Mouse (Mus musculus) layer of hippocampus, adult 9-11 months (tissue): ENCODE data around the gene Gstp3.
"Not testable (repeated sequence)": the region's sequence is repeated elsewhere in the genome, so short reads cannot be mapped to it uniquely, and the experiment has no call there.

Experiments
- DNase-seq: peaks from one replicate; pipeline ENCODE4 v3.0.0; 2022

The Gstp3 gene

DNA sequence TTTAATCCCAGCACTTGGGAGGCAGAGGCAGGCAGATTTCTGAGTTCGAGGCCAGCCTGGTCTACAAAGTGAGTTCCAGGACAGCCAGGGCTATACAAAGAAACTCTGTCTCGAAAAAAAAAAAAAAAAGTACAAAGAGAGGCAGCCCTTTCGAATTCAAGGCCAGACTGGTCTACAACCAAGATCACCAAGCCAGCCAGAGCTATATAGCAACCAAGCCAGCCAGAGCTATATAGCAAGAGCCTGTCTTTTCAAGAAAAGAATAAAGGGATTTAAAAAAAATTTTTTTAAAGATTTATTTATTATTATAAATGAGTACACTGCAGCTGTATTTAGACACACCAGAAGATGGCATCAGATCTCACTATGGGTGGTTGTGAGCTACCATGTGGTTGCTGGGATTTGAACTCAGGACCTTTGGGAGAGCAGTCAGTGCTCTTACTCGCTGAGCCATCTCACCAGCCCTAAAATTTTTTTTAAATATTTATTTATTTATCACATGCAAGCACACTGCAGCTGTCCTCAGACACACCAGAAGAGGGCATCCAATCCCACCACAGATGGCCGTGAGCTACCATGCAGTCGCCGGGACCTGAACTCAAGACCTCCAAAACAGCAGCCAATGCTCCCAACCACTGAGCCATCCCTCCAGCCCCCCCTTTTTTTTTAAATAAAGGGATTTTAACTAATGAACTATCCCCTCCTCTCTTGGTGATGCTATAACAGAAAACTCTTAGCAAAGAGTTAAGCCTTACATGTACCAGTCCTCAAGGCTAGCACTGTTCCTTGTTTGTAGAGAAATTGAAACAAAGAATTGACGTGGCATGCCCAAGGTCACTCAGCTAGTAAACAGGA lies 902 bp upstream of the Gstp3 start:
- not testable (repeated sequence) for DNase-seq

DNA sequence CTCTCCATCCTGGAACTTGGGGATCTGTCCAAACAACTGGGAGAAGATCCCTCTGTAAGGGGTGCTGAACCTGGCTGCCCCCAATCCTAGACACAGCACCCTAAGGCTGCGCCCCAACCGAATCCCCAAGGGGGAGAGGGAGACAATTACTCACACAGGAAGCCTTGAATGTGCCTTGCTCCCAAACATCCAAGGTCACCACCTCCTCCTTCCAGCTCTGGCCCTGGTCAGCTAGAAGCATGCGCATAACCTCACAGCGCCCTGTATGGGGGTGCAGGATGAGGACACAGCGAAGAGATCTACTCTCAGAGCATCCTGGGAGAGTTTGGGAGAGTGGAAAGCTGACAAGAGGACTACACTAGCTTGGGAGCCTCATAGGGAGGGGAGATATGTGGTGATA lies 788 bp downstream of the Gstp3 start:
- no peak for DNase-seq

DNA sequence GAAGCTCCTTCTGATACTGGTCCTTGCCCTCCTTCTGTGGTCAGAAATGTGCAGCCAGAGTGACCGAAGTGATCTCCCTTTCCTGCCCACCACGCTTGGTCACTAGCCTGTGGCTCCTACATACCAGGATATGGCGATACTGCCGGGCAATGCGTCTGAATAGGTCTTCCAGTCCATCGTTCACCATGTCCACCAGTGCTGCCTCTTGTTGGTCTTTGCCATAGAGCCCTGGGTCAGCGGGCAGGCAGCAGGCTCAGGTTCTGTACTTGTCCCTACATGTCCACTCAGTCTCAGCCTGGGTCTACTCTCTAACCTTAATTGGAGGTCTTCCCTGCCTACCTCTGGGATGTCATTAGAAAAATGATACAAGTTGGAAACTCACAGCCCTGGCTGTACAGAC lies 1.4 kb downstream of the Gstp3 start:
- no peak for DNase-seq

DNA sequence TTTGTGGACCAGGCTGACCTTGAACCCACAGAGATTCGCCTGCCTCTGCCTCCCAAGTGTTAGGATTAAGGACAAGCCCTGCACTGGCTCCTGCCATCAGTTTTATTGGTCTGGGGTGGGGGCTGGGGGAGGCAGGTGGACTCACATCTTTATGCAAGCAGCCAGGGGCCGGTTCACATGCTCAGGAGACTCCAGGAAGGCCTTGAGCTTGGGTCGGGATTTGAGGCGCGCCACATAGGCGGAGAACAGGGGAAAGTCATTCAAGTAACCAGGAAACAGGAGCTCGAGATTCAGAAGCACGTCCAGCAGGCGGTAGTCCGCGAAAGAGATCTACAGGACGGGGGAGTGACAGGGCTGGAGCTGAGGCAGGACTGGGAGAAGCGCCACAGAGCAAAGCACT lies 2.0 kb downstream of the Gstp3 start:
- DNase-seq: no peak

DNA sequence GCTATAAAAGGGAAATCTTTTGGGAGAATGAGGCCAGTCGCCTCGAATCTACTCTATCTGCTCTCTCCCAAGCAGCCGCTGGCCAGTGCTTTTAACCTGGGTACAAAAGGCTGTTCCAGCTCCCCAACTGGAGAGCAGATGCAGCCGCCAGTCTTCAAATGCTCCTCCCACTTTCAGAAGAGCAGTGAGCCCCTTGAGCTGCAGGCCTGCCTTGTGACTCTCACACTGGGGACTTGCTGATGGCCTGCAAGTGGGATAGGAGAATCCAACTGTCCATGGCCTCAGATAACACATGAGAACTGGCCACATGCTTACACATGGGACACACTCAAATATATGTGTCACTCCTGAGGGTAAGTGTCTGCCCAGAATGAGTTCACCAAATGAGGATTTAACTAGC lies 2.6 kb downstream of the Gstp3 start:
- no peak for DNase-seq

DNA sequence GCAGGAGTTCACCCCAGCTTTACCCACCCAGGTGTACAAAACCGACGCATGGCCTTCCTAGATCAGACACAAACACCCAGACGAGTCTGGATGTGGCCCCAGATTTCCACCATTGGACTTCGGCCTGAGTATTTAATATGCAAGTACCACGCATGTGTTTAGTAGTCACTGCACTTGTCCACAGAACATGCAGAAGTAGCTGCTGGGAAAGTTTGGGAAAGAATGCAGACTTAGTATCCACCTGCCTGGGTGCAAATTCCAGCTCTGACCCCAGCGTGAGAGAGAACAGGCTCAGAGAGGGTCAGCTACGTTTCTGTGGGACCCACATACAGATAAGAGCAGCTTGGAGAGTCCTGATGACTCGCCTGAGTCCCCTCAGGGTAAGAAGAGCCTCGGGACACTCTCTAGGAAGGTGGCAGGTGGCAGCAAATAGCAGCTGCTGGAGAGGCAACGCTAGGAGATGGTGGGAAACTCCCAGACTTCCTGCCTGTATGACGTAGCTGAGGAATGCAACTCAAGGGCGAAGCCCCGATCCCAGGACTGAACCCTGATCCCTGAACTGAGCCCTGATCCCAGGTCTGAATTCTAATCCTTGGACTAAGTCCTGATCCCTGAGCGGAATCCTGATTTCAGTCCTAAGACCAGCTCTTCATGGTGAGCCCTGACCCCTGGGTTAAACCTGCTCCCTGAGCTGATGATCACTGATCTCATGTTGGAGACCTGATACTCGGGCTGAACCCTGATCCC lies 3.2 kb downstream of the Gstp3 start:
- DNase-seq: no peak

DNA sequence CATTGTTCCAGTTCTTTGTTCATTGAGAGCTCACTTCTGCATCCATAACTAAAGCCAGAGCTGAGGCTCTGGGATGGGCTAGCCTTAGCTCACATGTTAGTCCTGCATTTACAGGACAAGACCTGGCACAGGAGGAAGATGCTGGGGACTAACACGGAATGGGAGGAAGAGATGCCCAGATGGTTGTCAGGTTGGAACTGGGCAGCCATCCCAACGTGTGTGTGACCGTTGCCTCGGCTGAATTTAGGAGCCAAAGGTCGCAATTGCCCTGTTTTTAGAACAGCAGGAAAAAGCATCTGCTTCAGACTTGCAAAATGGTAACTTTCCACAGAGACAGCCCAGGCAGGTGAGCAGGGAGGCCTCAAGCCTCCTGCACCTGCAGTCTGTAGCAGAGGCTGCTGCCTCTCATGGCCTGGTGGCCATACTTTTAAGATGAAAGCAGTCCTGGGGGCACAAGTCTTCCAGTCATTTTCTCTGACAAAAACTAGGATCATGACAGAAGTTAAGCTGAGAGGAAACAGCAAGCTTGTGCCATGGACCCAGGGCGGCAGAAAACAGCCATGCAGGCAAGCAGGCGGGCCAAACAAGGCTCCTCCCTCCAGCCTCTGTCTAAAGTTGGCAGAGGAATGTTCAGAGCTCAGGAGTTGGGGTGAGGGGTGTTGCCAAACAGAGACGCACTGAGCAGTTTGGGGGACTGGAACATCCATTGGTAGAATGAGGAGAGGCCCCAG lies 4.0 kb downstream of the Gstp3 start:
- DNase-seq: no peak

DNA sequence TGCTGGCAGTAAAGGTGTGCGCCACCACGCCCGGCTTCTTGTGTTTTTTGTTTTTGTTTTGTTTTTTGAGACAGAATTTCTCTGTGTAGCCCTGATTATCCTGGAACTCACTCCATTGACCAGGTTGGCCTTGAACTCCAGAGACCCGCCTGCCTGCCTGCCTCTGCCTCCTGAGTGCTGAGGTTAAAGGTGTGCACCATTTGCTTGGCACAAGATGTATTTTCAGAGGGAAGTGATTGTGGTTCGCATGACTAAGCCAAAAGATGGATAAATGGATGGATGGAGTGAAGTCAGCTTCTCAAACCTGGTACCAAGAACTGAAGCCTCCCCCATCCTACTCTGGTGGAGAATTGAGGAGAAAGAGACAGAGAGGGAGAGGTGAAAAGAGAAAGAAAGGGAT lies 4.8 kb downstream of the Gstp3 start:
- DNase-seq: no peak

DNA sequence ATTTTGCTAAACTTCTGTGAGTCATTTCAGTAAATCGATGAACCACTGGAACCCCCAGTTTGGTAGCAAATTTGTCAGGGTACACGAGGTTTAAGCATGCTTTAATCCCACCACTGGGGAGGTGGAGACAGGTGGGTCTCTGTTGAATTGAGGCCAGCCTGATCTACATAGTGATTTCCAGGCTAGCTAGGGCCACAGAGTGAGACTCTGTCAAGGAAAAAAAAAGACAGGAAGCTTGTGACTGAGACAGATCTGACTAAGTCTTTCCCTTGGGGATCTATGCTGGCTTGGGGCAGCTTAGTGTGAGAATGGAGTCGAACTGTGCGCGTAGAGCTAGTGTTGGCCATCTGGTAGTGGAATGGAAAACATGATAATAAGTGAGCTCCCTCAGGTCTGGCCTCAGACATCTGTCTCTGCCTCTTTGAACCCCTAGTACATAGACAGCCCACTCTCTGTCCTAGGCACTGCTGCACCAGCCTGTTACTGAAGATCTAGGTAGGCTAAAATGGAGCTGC lies 6.8 kb downstream of the Gstp3 start:
- DNase-seq: no peak

GRCm38 (mm10) chr19:4051741-4052515 lies 7.4 kb downstream of the Gstp3 start:
- DNase-seq: no peak

GRCm38 (mm10) chr19:4051016-4051415 lies 8.4 kb downstream of the Gstp3 start:
- no peak for DNase-seq

DNA sequence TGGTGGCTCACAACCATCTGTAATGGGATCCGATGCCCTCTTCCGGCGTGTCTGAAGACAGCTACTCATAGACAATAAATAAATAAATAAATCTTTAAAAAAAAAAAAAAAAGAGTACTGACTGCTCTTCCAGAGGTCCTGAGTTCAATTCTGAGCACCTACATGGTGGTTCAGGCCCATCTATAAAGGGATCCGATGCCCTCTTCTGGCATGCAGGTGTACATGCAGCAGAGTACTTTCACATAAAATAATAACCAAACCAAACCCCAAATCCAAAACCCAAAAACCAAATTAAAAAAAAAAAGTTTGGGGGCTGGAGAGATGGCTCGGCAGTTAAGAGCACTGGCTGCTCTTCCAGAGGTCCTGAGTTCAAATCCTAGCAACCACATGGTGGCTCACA lies 10.3 kb downstream of the Gstp3 start:
- DNase-seq: not testable (repeated sequence)

DNA sequence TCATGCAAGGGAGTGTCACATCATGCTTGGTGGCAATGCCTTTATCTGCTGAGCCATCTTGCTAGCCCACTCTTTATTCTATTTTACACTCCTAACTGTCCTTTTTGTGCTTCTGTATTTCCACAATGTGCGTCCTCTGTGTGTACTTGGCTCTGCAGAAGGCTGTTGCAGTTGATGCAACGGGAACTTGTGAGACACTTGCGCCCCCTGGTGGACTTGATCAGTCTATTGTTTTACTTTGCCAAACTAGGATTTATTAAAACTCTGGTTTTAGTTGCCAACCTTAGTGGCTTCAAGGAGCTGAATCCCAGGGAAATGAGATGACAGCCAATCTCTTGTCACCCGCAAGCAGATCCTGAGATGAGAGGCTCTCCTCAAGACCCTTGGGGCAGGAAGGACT lies 11.5 kb downstream of the Gstp3 start:
- peak; percentile 41 for DNase-seq

GRCm38 (mm10) chr19:4046866-4047254 lies 12.5 kb downstream of the Gstp3 start:
- no peak for DNase-seq

- DNase-seq: peak; percentile 91
Measured at GRCm38 (mm10) chr19:4045966-4046865, 13.2 kb downstream of the Gstp3 start, which contains the start of gene Gstp2. Gene Gstp2 (minus strand): TSS chr19:4046023.

GRCm38 (mm10) chr19:4044109-4044508 lies 15.3 kb downstream of the Gstp3 start:
- DNase-seq: not testable (repeated sequence)

GRCm38 (mm10) chr19:4042124-4042523 lies 17.2 kb downstream of the Gstp3 start:
- no peak for DNase-seq

DNA sequence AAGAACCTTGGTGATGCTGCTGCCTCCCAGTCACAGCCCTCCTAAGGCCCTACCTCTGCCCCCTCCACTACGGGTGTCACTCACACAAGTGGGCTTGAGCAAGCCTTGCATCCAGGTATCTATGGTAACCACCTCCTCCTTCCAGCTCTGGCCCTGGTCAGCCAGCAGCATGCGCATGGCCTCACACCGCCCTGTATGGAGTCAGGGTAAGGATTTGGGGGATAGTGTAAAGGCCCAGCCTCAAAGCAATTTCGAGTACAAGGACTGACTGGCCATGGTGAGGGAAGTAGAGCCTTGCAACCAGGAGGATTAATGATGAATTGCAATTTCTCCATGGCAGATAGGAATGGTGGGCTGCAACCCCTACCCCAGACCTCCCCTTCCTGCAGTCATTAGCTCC lies 17.9 kb downstream of the Gstp3 start:
- DNase-seq: not testable (repeated sequence)

DNA sequence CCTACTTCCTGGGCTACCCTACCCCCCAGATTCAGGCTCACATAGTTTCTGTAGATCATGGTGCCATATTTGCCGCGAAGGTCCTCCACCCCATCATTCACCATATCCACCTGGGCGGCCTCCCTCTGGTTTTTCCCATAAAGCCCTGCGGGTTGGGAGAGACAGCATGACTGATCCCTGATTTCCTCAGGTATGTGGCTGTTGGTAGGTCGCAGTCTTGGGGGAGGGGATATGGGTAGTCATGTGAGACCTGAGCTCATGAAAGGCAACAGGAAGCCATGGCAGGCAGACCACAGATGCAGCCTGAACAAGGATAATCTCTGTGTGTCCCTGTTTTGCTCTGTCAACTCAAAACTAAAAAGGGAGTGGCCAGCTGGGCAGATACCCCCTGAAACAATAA lies 18.4 kb downstream of the Gstp3 start:
- DNase-seq: not testable (repeated sequence)

- DNase-seq: peak; percentile 92
Measured at GRCm38 (mm10) chr19:4037788-4038232, 21.6 kb downstream of the Gstp3 start, which contains the start of gene Gstp1. Gene Gstp1 (minus strand): TSS chr19:4037985.

DNA sequence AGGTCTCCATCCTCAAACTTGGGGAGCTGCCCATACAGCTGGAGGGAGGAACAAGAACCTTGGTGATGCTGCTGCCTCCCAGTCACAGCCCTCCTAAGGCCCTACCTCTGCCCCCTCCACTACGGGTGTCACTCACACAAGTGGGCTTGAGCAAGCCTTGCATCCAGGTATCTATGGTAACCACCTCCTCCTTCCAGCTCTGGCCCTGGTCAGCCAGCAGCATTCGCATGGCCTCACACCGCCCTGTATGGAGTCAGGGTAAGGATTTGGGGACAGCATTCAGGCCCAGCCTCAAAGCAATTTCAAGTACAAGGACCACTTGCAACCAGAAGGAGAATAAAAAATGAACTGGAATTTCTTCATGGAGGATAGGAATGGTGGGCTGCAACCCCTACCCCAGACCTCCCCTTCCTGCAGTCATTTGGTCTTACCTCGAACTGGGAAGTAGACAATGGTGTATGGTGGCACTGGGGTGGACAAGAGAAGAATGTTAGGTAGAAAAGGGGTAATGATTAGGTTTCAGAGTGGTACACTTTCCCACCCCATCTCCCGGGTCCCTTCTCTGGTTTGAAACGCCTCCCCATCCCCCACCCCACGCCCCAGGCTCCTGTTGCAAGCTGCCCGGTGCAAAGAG lies 22.1 kb downstream of the Gstp3 start:
- not testable (repeated sequence) for DNase-seq
